Mouse (Mus musculus): ENCODE results near the gene Ddb2. TPM values are rescaled to one million over a fixed set of nuclear protein-coding genes. Genes with fewer than 3 reads are reported as not detected.

Gene Ddb2
- total RNA-seq, 2 experiments from 2014 or later, result 2.9 to 3.1 TPM

GRCm38 (mm10) chr2:91198888-91199287, 37.9 kb downstream of the Ddb2 start:
- no peak for DNase-seq (ENCODE audit: low spot score)
- intact Hi-C loops (cut with DNase I), result loop anchor here (5.0 kb wide), 1 partner anchor 127 kb away; the partner anchor contains the start of gene Slc39a13

DNA sequence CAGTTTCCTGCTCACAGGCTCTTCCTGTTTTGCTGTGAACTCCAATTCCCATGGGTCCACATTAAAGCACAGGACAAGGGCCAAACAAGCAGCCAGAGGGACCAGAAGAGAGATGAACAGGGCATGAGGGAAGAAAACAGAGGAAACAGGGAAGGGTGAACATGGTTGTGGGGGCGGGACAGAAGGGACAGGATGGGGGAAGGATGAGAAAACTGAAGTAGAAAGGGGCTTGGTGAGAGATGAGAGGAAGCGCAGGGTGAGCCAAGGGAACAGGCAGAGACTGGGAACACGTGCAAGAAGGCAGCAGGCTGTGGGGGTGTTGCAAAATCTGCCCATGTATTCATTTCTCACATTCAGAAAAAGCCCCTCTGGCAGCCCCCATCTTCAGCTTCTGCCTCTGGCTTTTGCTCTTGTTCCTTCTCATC, 40.2 kb downstream of the Ddb2 start:
- intact Hi-C loops (cut with DNase I), result loop anchor here (5.0 kb wide), 1 partner anchor 124 kb away; the partner anchor contains the start of gene Slc39a13
- DNase-seq (ENCODE audit: low spot score), result peak; percentile 27

- intact Hi-C loops (cut with DNase I), result loop anchor here (1.0 to 5.0 kb wide), 2 partner anchors 79 to 122 kb away; partner anchors contain the start of gene Slc39a13
- peak; percentile 82 for DNase-seq (ENCODE audit: low spot score)
These were observed 42.0 kb downstream of the Ddb2 start for GRCm38 (mm10) chr2:91194624-91195332.

- intact Hi-C loops (cut with DNase I), result no loop called here
- DNase-seq (ENCODE audit: low spot score), result no peak
These were observed 46.3 kb downstream of the Ddb2 start for GRCm38 (mm10) chr2:91190501-91190900.

DNA sequence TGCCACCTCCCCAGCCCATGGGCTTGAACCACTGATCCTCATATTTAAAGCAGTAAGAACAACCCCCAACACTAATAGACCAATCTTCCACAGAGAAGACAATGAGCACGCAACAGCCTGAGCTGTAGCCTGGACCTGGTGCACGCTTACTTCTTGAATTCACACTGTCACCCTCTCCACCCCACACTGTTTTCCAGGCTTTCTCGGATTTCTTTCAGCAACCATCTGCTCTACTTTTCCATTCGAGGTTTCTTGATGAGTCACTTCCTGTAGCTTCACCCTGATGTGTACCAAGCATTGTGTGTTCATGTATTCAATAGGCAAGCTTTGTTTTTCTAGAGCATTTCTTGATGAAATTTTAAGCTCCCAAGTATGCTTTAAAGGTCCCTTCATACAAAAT, 49.4 kb downstream of the Ddb2 start:
- intact Hi-C loops (cut with DNase I), result no loop called here
- DNase-seq (ENCODE audit: low spot score), result no peak

- intact Hi-C loops (cut with DNase I), result no loop called here
- DNase-seq (ENCODE audit: low spot score), result no peak
These were observed 50.6 kb downstream of the Ddb2 start for GRCm38 (mm10) chr2:91186208-91186607.

- DNase-seq (ENCODE audit: low spot score), result peak; percentile 31
- intact Hi-C loops (cut with DNase I), result no loop called here
These were observed 52.9 kb downstream of the Ddb2 start, which contains the start of gene Madd for GRCm38 (mm10) chr2:91183711-91184405. Madd (minus strand) TSS chr2:91183837.

GRCm38 (mm10) chr2:91183148-91183513, 53.7 kb downstream of the Ddb2 start:
- DNase-seq (ENCODE audit: low spot score), result peak; percentile 79
- intact Hi-C loops (cut with DNase I), result no loop called here

GRCm38 (mm10) chr2:91182405-91183147, 54.2 kb downstream of the Ddb2 start:
- DNase-seq (ENCODE audit: low spot score), result peak; percentile 37
- intact Hi-C loops (cut with DNase I), result no loop called here

DNA sequence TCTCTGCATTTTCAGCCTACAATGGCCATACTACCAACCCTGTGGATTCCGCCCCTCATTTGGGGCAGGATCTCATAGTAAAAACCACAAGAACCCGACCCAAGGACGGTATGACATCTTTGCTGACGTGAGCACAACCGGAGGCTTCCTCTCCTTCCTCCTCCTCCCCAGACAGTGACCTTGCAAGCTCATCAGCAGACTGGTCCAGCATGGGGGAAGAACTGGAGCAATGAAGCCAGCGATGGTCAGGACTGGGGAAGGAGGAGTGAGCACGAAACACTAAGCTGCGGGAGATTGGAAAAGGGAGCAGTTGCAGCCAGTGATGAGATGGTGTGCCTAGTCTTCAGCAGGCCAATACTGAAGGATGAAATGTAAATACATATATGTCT, 54.8 kb downstream of the Ddb2 start:
- DNase-seq (ENCODE audit: low spot score), result no peak
- intact Hi-C loops (cut with DNase I), result no loop called here

- intact Hi-C loops (cut with DNase I), result no loop called here
- DNase-seq (ENCODE audit: low spot score), result no peak
These were observed 56.1 kb downstream of the Ddb2 start for GRCm38 (mm10) chr2:91180706-91181105.

- no peak for DNase-seq (ENCODE audit: low spot score)
- intact Hi-C loops (cut with DNase I), result no loop called here
These were observed 57.0 kb downstream of the Ddb2 start for GRCm38 (mm10) chr2:91179825-91180224.

DNA sequence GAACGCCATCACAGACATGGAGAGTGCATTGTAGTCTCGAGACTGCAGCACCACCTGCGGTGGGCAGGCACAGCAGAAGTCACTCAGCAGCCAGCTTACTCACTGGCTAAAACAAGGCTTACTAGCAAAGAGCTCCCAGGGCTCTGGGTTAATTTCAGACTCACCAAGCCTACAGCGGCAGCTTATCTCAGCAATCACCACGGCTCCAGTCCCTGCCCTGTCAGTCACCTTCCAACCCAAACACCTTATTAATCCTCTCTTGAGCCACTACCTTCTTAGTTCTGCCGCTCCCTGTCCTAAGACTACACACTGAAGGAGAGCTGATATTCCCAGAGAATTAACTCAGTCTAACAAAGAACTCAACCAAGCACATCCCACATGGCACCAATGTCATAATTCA, 60.5 kb downstream of the Ddb2 start:
- DNase-seq (ENCODE audit: low spot score), result no peak

DNA sequence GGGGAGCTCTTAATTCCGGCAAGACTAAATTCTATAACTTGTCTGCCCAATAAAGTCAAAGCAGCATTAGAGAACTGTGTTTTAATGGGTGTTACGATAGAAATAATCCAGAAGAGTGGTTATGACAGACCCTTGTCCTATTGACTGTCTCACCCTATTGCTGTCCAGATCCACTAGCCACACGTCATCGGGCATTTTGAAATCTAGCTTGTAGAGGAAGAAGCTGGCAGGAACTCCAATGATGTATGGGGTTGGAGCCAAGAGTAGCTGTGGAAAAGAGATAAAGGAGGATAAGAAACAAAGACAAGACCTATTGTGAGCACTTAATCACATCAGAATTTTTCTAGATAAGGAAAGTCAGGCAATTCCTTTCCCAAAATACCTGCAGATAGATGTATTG, 61.3 kb downstream of the Ddb2 start:
- intact Hi-C loops (cut with DNase I), result no loop called here
- no peak for DNase-seq (ENCODE audit: low spot score)

More for the DNA sequence above, 60.5 kb downstream of the Ddb2 start:
- intact Hi-C loops (cut with DNase I), result no loop called here

DNA sequence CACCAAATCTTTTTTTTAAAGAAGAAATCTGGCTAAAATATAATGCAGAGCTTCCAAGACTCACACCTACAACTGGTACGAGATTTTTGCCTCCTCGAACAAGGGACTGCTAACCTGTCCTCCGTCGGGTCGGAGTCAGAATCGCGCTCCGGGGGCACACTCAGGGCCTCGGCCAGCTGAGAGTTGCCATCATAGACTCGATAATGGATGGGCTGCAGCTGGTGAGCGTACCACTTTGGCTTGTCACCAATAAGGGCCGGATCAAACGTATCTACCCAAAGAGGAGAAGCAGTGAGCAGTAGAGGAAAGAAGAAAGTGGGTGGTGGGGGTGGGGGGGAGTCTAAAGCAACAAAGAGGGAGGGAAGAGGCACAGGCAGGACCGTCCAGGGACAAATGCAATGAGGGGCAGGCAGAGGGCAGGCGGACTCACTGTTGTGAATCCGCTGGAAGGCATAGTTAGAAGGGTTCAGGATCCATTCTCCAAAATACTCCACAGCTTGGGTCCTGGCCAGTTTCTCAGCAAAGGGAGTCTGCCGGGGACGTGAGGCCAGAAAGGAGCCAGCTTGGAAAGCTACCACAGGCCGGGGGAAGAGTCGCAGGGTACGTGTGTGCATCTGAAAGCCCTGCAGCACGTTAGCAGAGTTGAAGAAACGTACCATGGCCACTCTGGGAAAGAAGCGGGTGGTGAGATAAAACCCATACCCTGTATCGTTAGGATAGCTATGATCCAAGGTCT, 67.0 kb downstream of the Ddb2 start:
- DNase-seq (ENCODE audit: low spot score), result no peak

DNA sequence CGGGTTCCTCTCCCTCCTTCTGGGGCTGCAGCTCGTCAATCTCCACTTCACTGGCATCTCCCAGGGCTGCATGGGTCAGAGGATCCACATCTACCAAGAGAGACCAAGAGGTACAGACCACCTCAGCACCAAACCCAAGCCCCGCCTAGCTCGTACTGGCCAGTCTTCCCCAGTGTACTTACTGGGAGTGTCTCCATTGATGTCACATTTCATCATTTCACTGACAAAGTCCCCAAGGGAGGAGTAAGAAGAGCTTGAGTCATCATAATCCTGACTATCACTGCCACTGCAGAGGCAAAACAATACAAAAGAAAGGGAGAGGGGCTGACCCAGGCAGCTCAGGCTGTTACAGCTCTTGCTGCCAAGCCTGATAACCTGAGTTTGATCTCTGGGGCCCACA, 69.2 kb downstream of the Ddb2 start:
- DNase-seq (ENCODE audit: low spot score), result no peak
- intact Hi-C loops (cut with DNase I), result no loop called here

More for the DNA sequence above, 67.0 kb downstream of the Ddb2 start:
- intact Hi-C loops (cut with DNase I), result no loop called here

DNA sequence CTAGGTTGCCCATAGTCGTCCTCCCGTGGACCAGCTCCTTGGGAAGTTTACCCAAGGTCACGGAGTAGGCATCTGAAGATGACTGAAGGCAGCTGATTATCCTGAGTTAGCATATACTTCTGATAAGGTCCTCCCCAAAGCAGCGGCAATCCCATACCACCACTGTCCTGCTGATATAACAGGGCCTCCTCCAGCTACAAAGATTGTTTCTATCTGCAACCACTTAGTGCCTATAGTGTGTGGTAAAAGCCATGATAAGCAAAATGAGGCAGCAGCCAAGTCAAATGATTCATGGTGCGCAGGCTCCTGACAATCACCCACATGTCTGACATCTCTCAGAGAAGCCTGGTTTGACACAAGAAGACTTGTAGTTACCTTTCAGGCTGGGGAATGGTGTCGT, 71.8 kb downstream of the Ddb2 start:
- intact Hi-C loops (cut with DNase I), result no loop called here

DNA sequence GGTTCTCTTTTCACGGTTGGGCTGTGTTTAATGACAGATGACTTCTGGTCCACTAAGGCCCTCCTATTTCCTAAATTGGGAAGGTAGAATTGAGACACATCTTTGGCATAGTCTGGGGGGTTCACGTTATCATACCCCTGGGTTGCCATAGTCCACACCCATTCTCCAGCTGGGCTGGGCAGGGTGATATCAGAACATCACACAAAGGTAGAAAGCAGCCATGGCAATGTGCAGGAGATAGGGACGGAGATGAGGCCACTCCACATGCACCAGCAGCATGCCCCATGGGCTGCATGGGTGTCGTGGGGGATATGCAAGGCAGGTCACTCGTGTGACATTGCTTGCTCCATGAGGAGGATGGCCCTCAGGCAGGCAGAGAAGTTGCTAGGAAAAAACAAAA, 73.2 kb downstream of the Ddb2 start:
- intact Hi-C loops (cut with DNase I), result no loop called here
- no peak for DNase-seq (ENCODE audit: low spot score)

More for the DNA sequence above, 71.8 kb downstream of the Ddb2 start:
- no peak for DNase-seq (ENCODE audit: low spot score)

DNA sequence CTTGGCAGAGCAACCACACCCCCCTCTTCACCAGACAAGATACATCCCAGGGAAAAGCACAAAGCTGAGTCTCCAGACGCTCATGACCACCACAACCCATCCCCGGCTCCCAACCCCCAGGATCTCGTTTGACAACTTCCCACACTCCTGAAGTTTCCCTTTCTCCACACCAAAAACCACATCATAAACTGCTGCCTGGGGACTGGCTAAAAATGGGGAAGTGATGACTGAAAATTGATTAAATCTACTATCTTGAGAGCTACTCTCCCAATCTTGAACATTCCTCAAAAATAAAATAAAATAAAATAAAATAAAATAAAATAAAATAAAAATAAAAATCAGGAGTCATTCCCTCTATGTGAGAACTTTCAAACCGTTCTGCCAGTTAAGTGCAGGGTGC, 73.8 kb downstream of the Ddb2 start:
- no peak for DNase-seq (ENCODE audit: low spot score)
- intact Hi-C loops (cut with DNase I), result no loop called here
